Mouse (Mus musculus): Measurements from ENCODE around the gene Hist2h3c2. TPM values are rescaled to one million over a fixed set of nuclear protein-coding genes. Genes with fewer than 3 reads are reported as not detected.
A peak's percentile ranks its signal among the peaks of the same experiment; 100 is the strongest.
"Not testable (repeated sequence)": the region's sequence is repeated elsewhere in the genome, so short reads cannot be mapped to it uniquely, and the experiment has no call there.

Gene Hist2h3c2
- total RNA-seq (2021): 10 to 100 TPM; 11.4 to 12.3 TPM
- long read RNA-seq, experiment 1, partial matches to known transcripts: 0 of 1 reads
- long read RNA-seq, experiment 1, other reads (novel, unspliced or antisense): 0 of 1 reads
- long read RNA-seq, experiment 2, partial matches to known transcripts: 0 of 2 reads
- long read RNA-seq, experiment 2, other reads (novel, unspliced or antisense): 0 of 2 reads

DNA sequence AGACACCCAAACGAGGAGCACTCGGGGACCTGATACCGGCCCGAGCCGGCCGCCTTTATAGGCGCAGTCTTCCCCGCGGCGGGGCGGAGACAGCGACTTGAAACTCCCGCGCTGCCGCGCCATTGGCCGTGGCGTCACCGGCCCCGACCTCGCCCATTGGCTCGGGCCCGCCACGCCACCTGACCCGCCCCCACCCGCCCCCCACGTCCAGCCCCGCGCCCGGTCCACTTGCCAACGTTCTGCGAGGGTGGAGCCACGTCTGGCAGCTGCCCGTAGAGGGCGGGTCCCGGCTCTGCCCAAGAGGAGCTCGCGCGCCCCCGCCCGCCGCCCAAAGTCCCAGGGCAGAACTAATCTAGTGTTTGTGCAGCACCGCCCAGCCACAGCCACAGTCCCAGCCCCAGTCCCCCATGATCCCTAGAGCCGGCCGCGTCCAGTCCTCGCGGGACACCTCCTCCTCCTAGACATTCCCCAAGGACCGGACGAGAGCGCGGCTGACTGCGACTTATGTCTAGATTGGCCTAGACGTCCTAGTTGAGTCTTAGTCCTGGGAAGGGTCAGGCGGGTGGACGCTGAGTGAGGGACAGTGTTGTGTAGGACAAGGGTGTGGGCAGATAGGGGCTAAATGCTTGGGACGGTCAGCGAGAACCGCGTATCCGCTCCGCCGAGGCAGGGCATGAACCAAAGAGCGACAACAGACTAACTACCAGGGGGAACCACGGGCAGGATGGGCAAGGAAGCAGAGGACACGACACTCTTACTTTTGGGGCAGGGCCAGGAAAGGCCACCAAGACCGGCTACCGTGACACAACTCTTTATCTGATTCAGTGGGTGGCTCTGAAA, at the start of gene Hist2h3c2:
Gene Hist2h3c2, minus strand, starts transcription at position 174 of the 840 bp plus-strand sequence.
- peak within 1 kb of the TSS; percentile 62 for H3K4me3 ChIP-seq
- DNase-seq (ENCODE audit: low spot score in 2 of 2): not testable (repeated sequence)
- H3K27ac ChIP-seq: peak within 1 kb of the TSS; percentile 87

DNA sequence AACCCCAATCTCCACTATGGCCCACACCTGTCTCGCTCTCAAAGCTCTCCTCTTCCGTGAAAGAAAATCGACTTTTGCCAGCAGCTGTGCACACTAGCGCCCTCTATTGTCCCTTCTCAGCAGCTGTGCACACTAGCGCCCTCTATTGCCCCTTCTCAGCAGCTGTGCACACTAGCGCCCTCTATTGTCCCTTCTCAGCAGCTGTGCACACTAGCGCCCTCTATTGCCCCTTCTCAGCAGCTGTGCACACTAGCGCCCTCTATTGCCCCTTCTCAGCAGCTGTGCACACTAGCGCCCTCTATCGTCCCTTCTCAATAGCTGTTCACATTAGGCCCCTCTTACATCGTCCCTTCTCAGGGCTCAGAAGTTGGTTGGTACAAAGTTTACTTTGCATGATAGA, 48.4 kb upstream of the Hist2h3c2 start:
- not testable (repeated sequence) for DNase-seq (ENCODE audit: low spot score in 2 of 2); H3K4me3 ChIP-seq; H3K27ac ChIP-seq
- peak; percentile 78 for TF ChIP-seq CTCF (conservative IDR thresholded peaks at IDR 0.05)

DNA sequence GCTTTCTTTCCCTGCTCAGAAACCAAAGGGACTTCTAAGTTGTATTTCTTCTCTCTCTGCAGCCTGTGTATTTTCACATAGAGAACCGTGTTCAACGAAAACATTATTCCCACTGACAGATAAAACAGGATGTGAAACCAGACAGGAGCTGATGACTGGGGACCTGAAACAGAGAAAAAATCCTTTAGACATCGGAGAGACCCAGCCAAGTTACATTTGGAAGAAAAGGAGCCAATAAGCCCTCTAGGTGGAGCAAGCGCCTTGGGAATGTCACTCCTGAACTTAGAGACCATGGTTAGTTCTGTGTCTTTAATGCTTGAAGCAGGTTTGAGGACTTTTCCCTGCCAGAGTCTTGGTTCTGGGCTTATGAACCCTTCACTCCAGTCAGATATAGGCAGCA, 45.5 kb upstream of the Hist2h3c2 start:
- Histone ChIP-seq H3K27ac (no peak overlapping the region), H3K4me3 (no peak overlapping the region)
- no peak for DNase-seq (ENCODE audit: low spot score in 2 of 2)
- peak; percentile 74 for TF ChIP-seq CTCF (conservative IDR thresholded peaks at IDR 0.05)

DNA sequence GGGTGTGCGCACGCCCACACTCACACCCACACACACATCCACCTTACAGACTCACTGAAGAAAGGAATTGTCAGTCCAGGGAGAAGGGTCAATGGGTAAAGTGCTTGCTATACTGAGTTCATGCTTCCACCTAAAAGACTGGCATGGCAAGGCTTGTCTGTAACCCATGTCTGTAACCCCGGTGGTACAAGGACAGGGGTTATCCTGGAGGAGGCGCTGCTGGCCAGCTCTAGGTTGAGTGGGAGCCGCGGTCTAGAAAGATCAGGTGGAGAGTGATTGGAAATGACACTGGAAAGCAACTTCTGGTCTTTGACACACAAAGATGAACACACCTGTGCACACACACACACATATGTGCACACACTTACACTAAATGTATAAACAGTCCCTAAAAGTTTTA, 41.7 kb upstream of the Hist2h3c2 start:
- no peak for DNase-seq (ENCODE audit: low spot score in 2 of 2)
- no peak for TF ChIP-seq CTCF (conservative IDR thresholded peaks at IDR 0.05)
- Histone ChIP-seq H3K27ac (no peak overlapping the region), H3K4me3 (no peak overlapping the region)

DNA sequence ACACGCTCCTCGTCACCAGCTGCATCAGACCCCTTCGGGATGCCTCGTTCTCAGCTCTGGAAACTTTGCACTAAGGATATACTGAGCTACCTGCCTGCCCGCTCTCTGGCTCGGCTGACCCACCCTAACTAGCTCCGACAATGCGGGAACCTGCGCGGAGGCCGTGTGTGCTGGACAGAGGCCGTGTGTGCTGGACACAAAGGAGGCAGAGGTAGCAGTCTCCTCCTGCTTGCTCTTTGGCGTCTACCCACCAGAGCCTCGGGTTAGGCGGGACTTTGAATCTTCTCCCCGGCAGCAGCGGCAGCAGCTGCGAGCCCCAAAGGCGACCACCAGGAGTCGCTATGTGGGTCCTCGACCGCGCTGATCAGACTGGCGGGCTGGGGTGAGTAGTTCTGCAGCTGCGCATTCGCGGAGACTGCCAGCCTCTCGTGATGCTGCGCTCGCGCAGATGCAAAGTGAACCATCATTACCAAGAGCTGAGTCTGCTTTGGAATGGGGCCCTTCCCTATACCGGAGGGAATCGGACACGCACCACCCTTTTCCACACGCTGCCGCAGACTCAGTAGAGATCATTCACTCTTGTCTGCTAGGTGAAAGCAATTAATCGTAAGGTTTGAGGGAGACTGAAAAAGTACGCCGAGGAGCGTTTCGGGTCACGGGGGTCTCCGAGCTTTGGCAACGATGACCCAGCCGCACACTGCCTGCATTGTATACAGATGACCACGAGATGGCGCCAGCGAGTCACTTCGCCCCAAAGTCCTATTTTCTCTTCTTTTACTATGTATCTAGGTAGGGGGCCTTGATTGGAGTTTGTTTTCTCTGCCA, 39.1 kb upstream of the Hist2h3c2 start:
- Histone ChIP-seq H3K27ac (peak overlapping the region; percentile 89), H3K4me3 (peak overlapping the region; percentile 56)
- peak; percentile 73 for TF ChIP-seq CTCF (conservative IDR thresholded peaks at IDR 0.05)
- peak; percentile 92 for DNase-seq (ENCODE audit: low spot score in 2 of 2)

DNA sequence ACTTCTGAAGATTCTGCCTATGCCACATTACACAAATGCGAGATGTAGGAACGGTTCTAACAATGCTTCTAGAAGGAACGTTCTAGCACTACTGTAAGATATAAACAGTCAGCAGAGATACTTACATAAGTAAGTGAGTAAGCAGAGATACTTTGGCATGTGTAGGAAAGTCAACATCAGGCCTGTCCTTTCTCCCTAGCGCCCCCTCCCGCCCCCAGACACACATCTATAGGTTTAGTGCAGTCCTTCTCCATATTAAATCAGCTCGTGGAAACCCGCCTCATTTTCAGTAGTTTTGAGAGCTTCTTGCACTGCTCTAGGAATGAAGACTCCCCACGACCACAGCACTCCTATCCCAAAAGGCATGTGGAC, 38.5 kb upstream of the Hist2h3c2 start:
- H3K27ac ChIP-seq: peak overlapping the region; percentile 89; the same call in 1 of the 2 replicates
- DNase-seq (ENCODE audit: low spot score in 2 of 2): no peak

DNA sequence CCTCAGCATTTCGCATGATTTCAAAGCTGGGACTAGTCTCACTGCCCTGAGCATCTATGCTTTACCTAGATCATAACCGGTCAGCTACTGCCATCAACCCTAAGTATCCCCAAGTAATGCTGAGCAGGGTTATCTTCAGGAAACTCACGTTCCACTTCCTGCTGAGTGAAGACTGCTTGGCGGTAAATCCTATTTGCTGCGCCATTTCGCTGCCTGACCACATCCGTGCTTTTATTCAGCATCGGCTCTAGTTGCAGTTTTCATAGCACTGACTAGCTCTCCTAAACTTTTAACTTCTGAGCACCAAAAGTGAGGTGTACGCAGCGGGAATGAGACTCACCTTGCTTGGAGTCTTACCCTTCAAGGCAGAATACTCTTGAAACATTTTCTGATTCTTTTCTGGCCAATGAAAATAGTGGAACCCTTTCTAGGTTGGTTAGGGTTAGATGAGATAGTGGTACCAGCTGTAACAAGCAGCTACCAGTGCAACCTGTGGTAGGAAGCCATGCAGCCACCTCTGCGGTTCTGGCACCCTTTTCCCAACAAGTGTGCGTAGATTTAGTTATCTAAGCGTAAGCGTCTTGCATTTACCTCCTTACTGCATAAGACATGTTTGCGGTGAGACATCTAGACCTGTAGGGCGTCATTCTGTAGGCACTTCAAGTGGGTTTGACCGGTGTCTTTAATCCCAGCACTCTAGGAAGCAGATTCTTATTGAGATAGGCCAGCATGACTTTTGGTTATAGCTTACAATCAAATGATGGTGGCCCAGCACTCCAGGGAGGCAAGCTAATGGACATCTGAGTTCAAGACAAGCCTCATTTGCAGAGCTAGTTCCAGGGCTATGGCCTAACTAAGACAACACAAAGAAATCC, 34.9 kb upstream of the Hist2h3c2 start:
- no peak for DNase-seq (ENCODE audit: low spot score in 2 of 2)
- no peak for TF ChIP-seq CTCF (conservative IDR thresholded peaks at IDR 0.05)
- H3K4me3 ChIP-seq: peak overlapping the region; percentile 56
- no peak overlapping the region for H3K27ac ChIP-seq

More for the DNA sequence above, 38.5 kb upstream of the Hist2h3c2 start:
- H3K4me3 ChIP-seq: peak overlapping the region; percentile 56
- no peak for TF ChIP-seq CTCF (conservative IDR thresholded peaks at IDR 0.05)

DNA sequence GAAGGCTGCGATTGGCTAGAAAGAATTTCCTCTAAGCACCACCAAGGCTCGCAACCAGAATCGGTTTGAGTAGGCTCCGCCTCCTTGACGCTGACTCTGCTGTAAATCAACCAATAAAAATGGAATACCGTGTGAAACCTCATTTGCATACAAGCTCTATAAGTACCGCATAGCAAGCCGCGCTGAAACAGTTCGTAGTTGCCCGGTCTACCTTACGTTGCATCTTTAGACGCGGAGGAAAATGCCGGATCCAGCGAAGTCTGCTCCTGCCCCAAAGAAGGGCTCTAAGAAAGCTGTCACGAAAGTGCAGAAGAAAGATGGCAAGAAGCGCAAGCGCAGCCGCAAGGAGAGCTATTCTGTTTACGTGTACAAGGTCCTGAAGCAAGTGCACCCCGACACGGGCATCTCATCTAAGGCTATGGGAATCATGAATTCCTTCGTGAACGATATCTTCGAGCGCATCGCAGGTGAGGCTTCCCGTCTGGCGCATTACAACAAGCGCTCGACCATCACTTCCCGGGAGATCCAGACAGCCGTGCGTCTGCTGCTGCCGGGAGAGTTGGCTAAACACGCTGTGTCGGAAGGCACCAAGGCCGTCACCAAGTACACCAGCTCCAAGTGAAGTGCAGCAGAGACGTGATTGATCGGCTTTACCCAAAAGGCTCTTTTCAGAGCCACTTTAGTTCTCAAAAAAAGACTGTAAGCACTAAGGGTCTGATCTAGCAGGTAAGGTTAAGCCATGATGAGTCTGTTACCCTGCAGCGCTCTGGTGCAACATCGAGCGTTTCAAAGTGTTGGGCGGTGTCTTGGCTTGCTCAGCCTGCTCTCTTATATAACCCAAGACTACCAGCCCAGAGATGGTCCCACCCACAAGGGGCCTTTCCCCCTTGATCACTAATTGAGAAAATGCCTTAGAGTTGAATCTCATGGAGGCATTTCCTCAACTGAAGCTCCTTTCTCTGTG, 30.9 kb upstream of the Hist2h3c2 start, which contains the start of gene Hist2h2bb:
Gene Hist2h2bb, plus strand, starts transcription at position 242 of the 964 bp plus-strand sequence.
- no peak for TF ChIP-seq CTCF (conservative IDR thresholded peaks at IDR 0.05)
- DNase-seq (ENCODE audit: low spot score in 2 of 2): peak; percentile 87 to 96
- Histone ChIP-seq H3K4me3 (peak within 1 kb of the TSS; percentile 81), H3K27ac (peak within 1 kb of the TSS; percentile 92)

DNA sequence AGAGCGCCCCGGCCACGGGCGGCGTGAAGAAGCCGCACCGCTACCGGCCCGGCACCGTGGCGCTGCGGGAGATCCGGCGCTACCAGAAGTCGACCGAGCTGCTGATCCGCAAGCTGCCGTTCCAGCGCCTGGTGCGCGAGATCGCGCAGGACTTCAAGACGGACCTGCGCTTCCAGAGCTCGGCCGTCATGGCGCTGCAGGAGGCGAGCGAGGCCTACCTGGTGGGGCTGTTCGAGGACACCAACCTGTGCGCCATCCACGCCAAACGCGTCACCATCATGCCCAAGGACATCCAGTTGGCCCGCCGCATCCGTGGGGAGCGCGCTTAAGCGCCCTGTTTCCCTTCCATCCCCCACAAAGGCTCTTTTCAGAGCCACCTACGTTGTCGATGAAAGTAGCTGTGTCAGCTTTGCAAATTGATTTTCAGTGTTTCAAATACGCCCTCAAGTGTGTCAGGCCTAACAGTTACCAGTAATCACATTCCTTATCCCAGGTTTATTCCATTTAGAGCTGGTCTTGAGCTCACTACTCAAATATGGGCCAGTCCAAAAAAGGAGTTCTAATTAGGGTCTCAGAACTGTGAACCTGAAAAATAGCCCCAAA, 29.9 kb upstream of the Hist2h3c2 start:
- H3K4me3 ChIP-seq: peak overlapping the region; percentile 81
- peak overlapping the region; percentile 92 for H3K27ac ChIP-seq
- not testable (repeated sequence) for DNase-seq (ENCODE audit: low spot score in 2 of 2)
- TF ChIP-seq CTCF (conservative IDR thresholded peaks at IDR 0.05): 0 out of 2 replicates have a peak, but pooled peaks have one; percentile 5

DNA sequence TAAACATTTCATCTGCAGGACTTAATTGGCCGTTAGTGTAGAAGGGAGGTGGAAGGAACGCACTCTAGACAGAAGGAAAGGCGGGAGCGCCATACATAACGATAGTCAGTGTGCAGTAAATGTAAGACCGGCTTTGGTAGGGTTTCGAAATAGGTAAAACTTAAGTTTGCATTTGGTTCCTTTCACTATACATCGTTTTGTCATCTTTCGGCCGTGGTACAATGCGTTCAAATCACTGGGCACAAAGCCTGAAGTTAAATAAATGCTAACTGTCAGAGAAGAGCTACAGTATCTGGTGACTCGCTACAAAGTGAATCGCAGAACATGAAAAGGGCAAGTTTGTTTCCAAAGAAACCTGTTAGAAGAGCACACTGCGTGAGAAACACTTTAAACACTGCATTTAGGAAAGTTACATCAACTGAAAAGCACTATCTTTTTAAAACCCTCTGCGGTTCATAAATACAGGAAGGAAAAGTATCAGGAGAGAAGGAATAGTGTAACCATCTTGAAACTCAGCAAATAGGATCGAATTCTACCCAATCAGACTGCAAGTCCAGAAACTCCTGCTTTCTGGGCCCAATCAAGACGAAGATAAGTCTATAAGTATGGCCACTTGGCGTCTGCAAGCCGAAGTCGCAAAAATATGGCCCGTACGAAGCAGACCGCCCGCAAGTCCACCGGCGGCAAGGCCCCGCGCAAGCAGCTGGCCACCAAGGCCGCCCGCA, 29.3 kb upstream of the Hist2h3c2 start, which contains the start of gene Hist2h3b:
Gene Hist2h3b, plus strand, starts transcription at position 604 of the 725 bp plus-strand sequence.
- Histone ChIP-seq H3K4me3 (peak within 1 kb of the TSS; percentile 81), H3K27ac (peak within 1 kb of the TSS; percentile 92)
- DNase-seq (ENCODE audit: low spot score in 2 of 2): peak; percentile 76 to 86
- TF ChIP-seq CTCF (conservative IDR thresholded peaks at IDR 0.05): peak; percentile 6; the same call in 1 of the 2 replicates

All from layer of hippocampus, adult 2 months (tissue).